Mouse (Mus musculus) urinary bladder, postnatal 14 days (tissue): ENCODE measurements at regions not wholly inside any gene's neighbourhood (a gene's known extent, or its start where the extent isn't known, plus 50 kb on each side); places are given as distances from the start of the nearest gene placed in this dataset.
"Not testable (repeated sequence)": the region's sequence is repeated elsewhere in the genome, so short reads cannot be mapped to it uniquely, and the experiment has no call there.

Source experiments
- DNase-seq: peaks from one replicate; pipeline ENCODE4 v3.0.0; 2021; ENCODE audit warnings: low spot score

GRCm38 (mm10) chr10:117567379-117568137, 61.7 kb upstream of the Cpm start:
- DNase-seq, result no peak

GRCm38 (mm10) chr10:117566648-117567378, 62.5 kb upstream of the Cpm start:
- DNase-seq, result no peak

DNA sequence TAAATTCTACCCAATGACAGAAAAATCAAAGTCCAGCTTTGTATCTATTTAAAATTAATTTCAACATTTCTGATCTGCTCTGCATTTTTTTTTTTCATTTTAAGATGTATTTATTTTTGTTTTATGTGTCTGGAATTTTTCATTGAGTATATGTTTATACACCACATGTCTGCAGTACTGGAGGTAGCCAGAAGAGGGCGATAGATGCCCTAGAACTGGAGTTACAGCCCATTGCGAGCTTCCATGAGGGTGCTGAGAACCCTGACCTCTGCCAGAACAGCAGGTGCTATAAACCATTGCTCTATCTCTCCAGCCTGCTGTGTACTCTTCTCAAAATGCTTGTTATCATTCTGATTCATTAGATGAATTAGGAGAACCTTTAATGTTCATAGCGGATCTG, 63.1 kb upstream of the Cpm start:
- DNase-seq, result no peak

DNA sequence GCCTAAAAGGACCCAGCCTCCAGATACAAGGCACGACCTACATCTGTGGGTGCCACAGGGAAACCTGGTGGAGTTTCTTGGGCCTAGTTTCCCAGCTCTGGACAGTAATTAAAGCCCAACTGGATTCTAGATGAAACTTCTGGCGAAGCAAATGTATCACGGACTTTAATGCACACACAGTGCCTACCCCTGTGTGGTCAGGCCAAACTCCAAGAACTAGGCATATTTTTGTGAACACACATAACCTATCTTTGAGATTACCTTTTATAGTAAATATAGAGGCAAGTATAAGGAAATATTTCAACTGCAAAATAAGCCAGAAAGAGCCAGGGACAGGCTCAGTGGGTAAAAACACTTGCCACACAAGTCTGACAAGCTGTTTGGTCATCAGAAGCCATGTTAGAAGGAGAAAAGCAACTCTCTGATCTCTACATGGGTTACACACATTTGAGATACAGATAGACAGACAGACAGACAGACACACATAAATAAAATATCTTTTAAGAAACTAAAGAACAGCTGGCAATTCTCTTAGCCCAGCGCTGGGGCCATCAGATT, 63.7 kb upstream of the Cpm start:
- no peak for DNase-seq

DNA sequence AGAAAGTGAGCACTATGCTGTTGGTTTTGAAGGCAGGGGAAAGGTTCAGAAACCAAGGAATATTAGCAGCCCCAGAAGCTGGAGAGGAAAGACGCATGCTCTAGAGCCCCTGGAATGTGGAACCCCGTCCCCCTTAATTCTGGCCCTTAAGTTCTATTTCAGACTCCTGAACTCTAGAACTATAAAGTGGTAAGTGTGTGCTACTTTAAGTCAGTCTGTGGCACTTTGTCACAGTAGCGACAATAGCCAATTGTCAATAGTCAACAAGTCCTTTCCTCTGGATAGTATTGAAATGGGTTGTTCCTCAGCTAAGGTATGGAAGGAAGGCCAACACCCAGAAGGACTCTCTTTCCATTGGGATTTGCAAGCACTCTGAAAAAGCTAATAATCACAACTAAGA, 64.2 kb upstream of the Cpm start:
- DNase-seq, result no peak

DNA sequence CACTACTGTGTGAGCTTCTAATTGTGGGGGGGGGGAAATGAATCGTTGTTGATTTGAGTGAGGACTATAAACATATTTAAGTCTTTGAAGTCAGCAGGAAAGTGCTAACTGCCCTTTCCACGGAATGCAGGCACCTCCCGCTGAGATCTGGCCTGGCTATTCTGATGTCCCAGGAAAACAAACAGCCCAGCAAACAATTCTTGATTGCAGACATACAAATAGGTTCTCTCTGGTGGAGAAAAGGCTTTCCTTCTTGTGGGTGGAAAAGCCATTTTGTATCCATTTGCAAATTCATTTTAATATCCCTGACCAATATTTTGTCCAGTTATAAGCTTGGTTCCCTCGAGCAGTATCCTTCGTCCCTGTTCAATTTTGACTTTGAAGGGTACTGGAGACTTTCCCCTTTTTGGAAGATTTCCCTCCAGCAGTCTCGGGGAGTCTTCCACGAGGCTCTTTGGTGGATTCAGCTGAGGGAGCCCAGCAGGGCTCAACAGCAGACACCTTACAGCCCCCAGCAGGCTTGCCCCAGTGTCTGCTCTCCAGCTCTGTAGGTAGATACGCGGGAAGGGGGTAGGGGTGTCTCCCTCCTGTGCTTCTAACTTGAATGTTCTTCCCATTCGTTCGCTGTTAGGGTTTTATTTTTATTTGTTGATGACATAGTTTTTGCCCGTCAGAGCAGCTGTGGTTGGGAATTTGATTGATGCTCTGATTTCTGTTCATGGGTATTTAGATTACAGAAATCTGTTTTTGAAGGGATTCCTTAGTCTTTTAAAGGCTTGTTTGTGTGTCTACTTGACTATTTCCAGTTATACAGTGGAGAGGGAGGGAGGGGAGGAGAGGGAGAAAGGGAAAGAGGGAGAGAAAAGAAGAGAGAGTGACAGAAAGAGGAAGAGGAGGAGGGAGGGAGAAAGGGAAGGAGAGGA, 64.9 kb upstream of the Cpm start:
- DNase-seq, result no peak

- no peak for DNase-seq
These were observed 65.7 kb upstream of the Cpm start for GRCm38 (mm10) chr10:117563429-117564117.

GRCm38 (mm10) chr10:117562850-117563248, 66.5 kb upstream of the Cpm start:
- DNase-seq, result not testable (repeated sequence)

DNA sequence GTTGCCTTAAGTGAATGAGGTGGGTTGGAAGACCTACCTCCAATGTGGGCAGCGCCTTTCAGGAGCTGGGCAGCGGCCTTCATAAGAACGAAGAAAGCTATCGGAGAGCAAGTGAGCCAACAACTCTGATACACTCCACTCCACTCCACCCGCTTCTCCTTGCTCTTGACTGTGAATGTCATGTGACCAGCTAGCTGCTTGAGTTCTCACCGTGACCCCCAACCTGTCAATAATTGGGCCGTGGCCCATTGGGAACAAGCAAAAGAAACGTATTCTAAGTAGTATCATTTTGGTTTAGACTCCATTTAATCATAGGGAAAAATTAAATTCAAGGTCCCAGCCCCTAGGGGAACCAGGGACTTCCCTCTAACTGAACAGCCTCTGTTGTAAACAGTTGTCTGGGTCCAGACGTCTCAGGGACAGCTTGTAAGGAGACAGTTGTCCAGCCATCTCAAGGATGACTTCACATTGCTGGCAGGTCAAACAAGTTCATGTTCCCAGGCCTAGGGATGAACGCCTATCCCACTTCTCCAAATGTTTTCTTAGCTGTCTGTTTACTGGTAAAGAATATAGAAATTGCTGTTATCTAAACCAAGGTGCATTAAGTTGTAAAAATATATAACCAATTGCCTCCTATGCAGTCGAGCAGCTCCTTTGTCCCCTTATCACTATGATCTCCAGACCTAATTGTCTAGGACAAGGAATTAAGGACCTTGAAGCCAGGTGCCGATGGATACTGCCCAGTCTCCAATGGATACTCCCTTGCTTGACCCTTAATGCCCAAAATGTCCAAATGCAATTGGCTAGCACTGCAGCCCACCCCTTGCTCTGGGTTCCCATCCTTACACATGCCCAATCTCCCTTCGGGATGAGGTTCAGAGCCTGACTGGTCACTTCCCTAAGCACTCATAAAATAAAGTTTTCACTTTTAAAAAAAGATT, 67.1 kb upstream of the Cpm start:
- DNase-seq, result no peak

GRCm38 (mm10) chr10:117561279-117561820, 68.0 kb upstream of the Cpm start:
- no peak for DNase-seq

DNA sequence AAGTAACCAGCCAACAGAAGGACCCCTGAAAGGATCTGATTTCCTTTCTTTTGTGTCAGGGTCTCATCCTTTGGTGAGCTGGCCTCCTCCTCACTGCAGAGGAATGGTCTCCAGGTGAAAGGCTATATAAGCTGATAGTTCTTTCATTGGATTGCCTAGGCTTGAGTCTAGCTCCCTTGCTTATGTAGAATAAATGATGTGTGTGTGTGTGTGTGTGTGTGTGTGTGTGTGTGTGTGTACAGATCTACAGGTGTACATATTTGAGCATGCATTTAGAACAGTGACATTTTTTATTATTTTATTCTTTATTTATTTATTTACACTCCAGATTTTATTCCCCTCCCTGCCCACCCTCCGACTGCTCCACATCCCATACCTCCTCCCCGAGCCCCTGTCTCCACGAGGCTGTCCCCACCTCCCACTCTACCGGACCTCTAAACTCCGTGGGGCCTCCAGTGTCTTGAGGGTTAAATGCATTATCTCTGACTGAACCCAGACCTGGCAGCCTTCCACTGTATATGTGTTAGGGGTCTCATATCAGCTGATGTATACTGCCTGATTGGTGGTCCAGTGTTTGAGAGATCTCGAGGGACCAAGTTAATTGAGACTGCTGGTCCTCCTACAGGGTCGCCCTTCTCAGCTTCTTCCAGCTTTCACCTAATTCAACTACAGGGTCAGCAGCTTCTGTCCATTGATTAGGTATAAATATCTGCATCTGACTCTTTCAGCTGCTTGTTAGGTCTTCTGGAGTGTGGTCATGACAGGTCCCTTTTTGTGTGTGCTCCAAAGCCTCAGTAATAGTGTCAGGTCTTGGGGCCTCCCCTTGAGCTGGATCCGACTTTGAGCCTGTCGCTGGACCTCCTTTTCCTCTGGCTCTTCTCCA, 68.7 kb upstream of the Cpm start:
- no peak for DNase-seq

- no peak for DNase-seq
These were observed 69.5 kb upstream of the Cpm start for GRCm38 (mm10) chr10:117559615-117560395.

GRCm38 (mm10) chr10:117558891-117559614, 70.2 kb upstream of the Cpm start:
- no peak for DNase-seq

GRCm38 (mm10) chr10:117558292-117558800, 71.0 kb upstream of the Cpm start:
- DNase-seq, result no peak

DNA sequence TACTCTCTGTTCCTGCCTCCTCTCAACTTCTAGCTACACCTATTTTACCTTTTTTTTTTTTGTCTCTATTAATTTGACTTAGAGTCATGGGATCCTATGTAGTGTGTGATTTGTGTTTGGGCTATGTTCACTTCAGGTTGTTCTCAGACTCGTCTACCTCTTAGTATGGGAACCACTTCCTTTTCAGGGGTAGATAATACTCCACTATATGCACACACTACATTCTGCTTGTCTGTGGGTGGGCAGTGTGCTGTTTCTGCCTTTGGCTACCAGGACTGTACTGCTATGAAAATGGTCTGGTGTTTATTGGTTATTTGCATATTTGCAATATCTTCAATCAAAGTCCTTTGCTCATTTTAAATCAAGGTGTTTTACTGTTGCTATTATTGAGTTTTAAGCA, 71.6 kb upstream of the Cpm start:
- DNase-seq, result no peak

- no peak for DNase-seq
These were observed 72.3 kb upstream of the Cpm start for GRCm38 (mm10) chr10:117556851-117557542.
